Comparison of ENCODE assay signal across 8 mouse cellular contexts in genomic region chr6:136468401-136468912, GRCm38 (mm10). TPM values are rescaled to one million over a fixed set of nuclear protein-coding genes. Genes with fewer than 3 reads are reported as not detected.
DNase-seq lines count a peak whose midpoint lies in the region; ATAC-seq lines count a peak whose summit lies in the region.

No protein-coding gene starts in this region.

- WGBS in embryonic facial prominence, embryonic 11.5 days, result 2% methylated on average over 12 of the region's 12 CpGs
- WGBS in intestine, embryonic 16.5 days, result 4% methylated on average over 12 of the region's 12 CpGs
- 3% methylated on average over 12 of the region's 12 CpGs for WGBS in midbrain, embryonic 10.5 days

- intact Hi-C loops in left cerebral cortex, postnatal 36 days (cut with DNase I), result no loop called here

- H3K9ac ChIP-seq in embryonic facial prominence, embryonic 11.5 days (replicated peaks; ENCODE audit: low read length), result no peak overlapping the region
- no peak overlapping the region for H3K9ac ChIP-seq in intestine, embryonic 16.5 days (ENCODE audit: low read depth, low read length)

- H3K9me3 ChIP-seq in embryonic facial prominence, embryonic 11.5 days (replicated peaks; ENCODE audit: control insufficient read depth, low read length), result no peaks in the 10 kb centered on the region
- H3K9me3 ChIP-seq in intestine, embryonic 16.5 days (ENCODE audit: control insufficient read depth, low read length), result no peaks in the 10 kb centered on the region; the same call in 1 of the 2 replicates
- H3K9me3 ChIP-seq in midbrain, embryonic 10.5 days (replicated peaks), result peaks cover 4% of the 10 kb centered on the region

- no peak overlapping the region for H3K4me2 ChIP-seq in embryonic facial prominence, embryonic 11.5 days (ENCODE audit: low read depth, low read length)
- no peak overlapping the region for H3K4me2 ChIP-seq in intestine, embryonic 16.5 days (ENCODE audit: low read depth, low read length)

- H3K4me1 ChIP-seq in embryonic facial prominence, embryonic 11.5 days (ENCODE audit: control insufficient read depth, insufficient read depth, low read length), result peaks cover 2% of the 10 kb centered on the region; the same call in 1 of the 2 replicates
- H3K4me1 ChIP-seq in intestine, embryonic 16.5 days (ENCODE audit: control insufficient read depth, insufficient read depth, low read length), result peaks cover 37% of the 10 kb centered on the region
- H3K4me1 ChIP-seq in midbrain, embryonic 10.5 days, result peaks cover 77% of the 10 kb centered on the region

- H3K36me3 ChIP-seq in embryonic facial prominence, embryonic 11.5 days (replicated peaks; ENCODE audit: control insufficient read depth, insufficient read depth, low read depth, low read length), result no peaks in the 10 kb centered on the region
- H3K36me3 ChIP-seq in intestine, embryonic 16.5 days (ENCODE audit: control insufficient read depth, insufficient read depth, low read length), result 0 out of 2 replicates have a peak, but pooled peaks cover 3% of the 10 kb centered on the region
- H3K36me3 ChIP-seq in midbrain, embryonic 10.5 days, result no peaks in the 10 kb centered on the region

- peak; percentile 82 for ATAC-seq in embryonic facial prominence, embryonic 11.5 days (replicated peaks; ENCODE audit: insufficient number of reproducible peaks, low FRiP score, low TSS enrichment, low read depth)
- ATAC-seq in intestine, embryonic 16.5 days, result peak; percentile 81

- no peaks in the 10 kb centered on the region for H3K27me3 ChIP-seq in embryonic facial prominence, embryonic 11.5 days (ENCODE audit: control insufficient read depth, insufficient read depth, low read length)
- H3K27me3 ChIP-seq in intestine, embryonic 16.5 days (replicated peaks; ENCODE audit: control insufficient read depth, insufficient read depth, low read length), result no peaks in the 10 kb centered on the region
- no peaks in the 10 kb centered on the region for H3K27me3 ChIP-seq in midbrain, embryonic 10.5 days (ENCODE audit: low read depth, poor library complexity, severe bottlenecking)

- peak overlapping the region; percentile 93 for H3K27ac ChIP-seq in embryonic facial prominence, embryonic 11.5 days (replicated peaks; ENCODE audit: low read depth, low read length)
- H3K27ac ChIP-seq in intestine, embryonic 16.5 days (ENCODE audit: low read length), result peak overlapping the region; percentile 92
- H3K27ac ChIP-seq in midbrain, embryonic 10.5 days (replicated peaks), result peak overlapping the region; percentile 96

- no peak overlapping the region for H3K4me3 ChIP-seq in embryonic facial prominence, embryonic 11.5 days (ENCODE audit: low read depth, low read length)
- H3K4me3 ChIP-seq in intestine, embryonic 16.5 days (ENCODE audit: low read length), result no peak overlapping the region
- H3K4me3 ChIP-seq in midbrain, embryonic 10.5 days, result no peak overlapping the region

- DNase-seq in adrenal gland, postnatal 25 days, result peak; percentile 88
- peak; percentile 100 for DNase-seq in embryonic facial prominence, embryonic 11.5 days (ENCODE audit: low spot score)
- DNase-seq in gonadal fat pad, adult 2 months (ENCODE audit: low read depth), result peak; percentile 98
- peak; percentile 80 to 86 for DNase-seq in left cerebral cortex, postnatal 36 days (ENCODE audit: low spot score in 2 of 2)
- peak; percentile 95 for DNase-seq in midbrain, embryonic 10.5 days (ENCODE audit: low spot score)
- DNase-seq in right cerebral cortex, postnatal 4 days, result peak; percentile 87
- peak; percentile 94 for DNase-seq in yolk sac, embryonic 10.5 days (ENCODE audit: low spot score)

RNA-seq across cellular contexts. Expression of gene Atf7ip, which starts 37.5 kb away (rescaled TPM):
- 84.0 and 117 TPM in 2 replicates for total RNA-seq in adrenal gland, postnatal 25 days (2021)
- 41.1 and 43.5 TPM in 2 replicates for polyA plus RNA-seq in embryonic facial prominence, embryonic 11.5 days (2014; fragmentation: Nextera tagmentation; extraction: Ambion mirVana)
- polyA plus RNA-seq in gonadal fat pad, adult 2 months (2012; rRNA removed), result 14.7 and 19.9 TPM in 2 replicates
- 17.6 and 21.0 TPM in 2 replicates for polyA plus RNA-seq in intestine, embryonic 16.5 days (2015; fragmentation: Nextera tagmentation; extraction: Ambion mirVana)
- 100 to 1,000 TPM; 102 to 125 TPM for total RNA-seq in left cerebral cortex, postnatal 36 days (2021)
- polyA plus RNA-seq in midbrain, embryonic 10.5 days (2016; fragmentation: Nextera tagmentation; extraction: Ambion mirVana), result 37.4 and 45.7 TPM in 2 replicates

RNA-seq across cellular contexts. Expression of gene E330021D16Rik, which starts 53.1 kb away (rescaled TPM):
- total RNA-seq in adrenal gland, postnatal 25 days (2021), result not detected in 2 replicates
- 0.24 TPM in 1 of 2 replicates, not detected in the other for polyA plus RNA-seq in embryonic facial prominence, embryonic 11.5 days (2014; fragmentation: Nextera tagmentation; extraction: Ambion mirVana)
- not detected in 2 replicates for polyA plus RNA-seq in gonadal fat pad, adult 2 months (2012; rRNA removed)
- not detected in 2 replicates for polyA plus RNA-seq in intestine, embryonic 16.5 days (2015; fragmentation: Nextera tagmentation; extraction: Ambion mirVana)
- total RNA-seq in left cerebral cortex, postnatal 36 days (2021), result not detected
- not detected in 2 replicates for polyA plus RNA-seq in midbrain, embryonic 10.5 days (2016; fragmentation: Nextera tagmentation; extraction: Ambion mirVana)
